Mouse (Mus musculus): Measurements from ENCODE around the gene Slc25a5.

Slc25a5 gene

DNA sequence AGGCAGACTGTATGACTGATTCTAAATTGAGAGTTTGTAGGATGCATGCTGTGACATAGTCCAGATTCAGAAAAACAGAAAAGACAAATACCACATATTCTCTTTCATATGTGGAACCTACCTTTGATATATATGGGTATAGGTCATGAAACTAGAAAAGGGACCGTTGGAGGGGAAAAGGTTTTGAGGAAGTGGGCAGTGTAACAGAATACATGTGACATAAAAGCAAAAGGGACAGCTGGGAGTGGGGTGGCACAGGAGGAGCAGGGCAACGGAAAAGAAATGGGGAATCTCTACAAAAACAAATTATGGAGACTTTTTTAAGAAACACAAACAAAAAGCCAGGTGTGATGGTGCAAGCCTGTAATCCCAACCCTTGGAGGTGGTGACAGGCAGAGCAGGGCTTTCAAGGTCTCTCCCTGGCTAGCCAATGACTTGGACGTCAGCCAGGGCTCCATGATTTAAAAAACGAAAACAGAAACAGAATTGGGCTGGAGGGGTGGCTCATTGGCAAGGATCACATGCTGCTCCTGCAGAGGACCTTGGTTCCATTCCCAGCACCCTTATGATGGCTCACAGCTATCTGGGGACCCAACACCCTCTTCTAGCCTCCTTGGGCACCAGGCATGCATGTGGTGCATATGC, 48.0 kb downstream of the Slc25a5 start:
- DNase-seq, result no peak

DNA sequence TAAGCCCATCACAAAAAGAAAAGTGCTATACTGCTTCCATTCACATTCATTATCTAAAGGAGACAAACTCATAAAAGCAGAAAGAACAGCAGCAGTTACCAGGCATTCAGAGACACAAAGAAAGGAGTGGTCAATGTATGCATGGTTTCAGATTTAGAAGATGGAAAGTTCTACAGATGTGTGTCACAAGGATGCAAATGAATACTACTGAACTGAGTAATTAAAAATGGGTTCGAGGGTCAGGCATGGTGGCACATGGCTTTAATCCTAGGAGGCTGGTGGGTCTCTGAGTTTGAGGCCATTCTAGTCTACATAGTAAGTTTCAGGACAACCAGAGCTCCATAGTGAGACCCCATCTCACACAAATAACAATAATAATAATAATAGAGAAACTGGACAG, 51.7 kb downstream of the Slc25a5 start:
- no peak for DNase-seq

Data from lung, postnatal 14 days (tissue).